Mouse (Mus musculus): ENCODE data around the gene Olfr721-ps1.

Olfr721-ps1 gene

DNA sequence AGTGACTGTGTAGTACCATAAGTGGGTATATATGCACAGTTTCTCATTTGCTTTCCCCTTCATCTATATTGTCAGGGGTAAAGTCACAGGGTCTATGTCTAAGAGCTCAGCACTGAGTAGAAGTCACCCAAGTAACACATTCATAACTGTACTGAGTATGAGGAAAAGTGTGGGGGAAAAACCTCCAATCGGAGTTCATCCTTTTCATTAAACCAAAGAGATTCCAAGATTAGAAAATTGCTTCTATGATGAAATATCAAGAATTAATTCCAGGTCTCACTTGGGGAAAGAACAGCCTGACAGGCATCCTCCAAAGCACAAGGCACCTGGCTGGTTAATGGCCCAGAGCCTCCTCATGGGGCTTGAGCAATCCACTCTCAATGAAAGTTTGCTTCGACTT, at the start of gene Olfr721-ps1:
Gene Olfr721-ps1 (plus strand): TSS at position 301 of the 400 bp plus-strand sequence.
- no peak for DNase-seq (ENCODE audit: low spot score)

DNA sequence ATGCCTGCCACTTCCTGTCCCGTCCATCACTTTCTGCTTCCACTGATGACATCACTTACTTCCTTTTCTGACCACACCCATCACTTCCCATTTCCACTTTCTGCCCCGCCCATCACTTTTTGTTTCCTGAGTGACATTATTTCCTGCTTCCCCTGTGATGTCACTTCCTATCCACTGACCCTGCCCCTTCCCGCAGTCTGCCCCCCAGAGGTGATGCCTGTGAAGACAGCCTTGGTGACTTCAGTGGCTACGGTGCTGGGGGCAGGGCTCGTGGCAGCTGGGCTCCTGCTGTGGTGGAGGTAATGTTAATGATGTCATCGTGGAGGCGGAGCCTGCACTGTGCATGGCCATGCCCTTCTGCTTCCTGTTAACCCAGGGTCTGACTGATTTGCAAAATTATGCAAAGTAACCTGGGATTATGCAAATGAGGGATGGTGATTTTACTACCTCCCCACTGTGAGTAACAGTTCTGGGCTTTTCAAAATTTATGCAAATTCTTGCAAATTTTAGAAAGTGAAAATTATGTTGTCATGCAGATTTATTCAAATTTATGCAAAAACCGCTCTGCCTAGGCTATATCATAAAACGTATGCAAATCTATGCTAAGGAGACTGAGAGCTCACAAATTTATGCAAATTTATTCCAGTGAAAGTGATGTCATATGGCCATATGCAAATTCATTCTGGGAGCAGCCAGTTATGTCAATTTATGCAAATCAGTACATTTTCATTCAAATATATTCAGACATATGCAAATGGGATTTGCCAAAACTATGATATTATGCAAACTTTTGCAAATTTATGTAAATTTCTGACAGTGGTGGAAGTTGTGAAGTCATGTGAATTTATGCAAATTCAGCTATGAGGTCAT, 49.1 kb upstream of the Olfr721-ps1 start:
- DNase-seq (ENCODE audit: low spot score): no peak

DNA sequence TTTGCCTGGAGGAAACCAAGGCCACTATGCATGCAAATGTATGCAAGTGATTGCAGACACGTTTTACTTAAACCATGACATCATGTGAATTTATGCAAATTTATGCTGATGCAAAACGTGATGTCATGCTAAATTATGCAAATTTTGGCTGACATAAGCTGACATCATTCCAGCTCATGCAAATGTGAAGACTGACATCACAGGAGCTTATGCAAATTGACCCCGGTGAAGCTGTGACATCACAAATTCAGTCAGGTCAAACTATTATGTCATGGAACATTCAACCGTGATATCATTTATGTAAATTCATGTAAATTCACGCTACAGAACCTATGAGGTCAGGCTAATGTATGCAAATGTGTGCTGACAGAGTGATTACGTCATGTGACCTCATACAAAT, 48.5 kb upstream of the Olfr721-ps1 start:
- no peak for DNase-seq (ENCODE audit: low spot score)

DNA sequence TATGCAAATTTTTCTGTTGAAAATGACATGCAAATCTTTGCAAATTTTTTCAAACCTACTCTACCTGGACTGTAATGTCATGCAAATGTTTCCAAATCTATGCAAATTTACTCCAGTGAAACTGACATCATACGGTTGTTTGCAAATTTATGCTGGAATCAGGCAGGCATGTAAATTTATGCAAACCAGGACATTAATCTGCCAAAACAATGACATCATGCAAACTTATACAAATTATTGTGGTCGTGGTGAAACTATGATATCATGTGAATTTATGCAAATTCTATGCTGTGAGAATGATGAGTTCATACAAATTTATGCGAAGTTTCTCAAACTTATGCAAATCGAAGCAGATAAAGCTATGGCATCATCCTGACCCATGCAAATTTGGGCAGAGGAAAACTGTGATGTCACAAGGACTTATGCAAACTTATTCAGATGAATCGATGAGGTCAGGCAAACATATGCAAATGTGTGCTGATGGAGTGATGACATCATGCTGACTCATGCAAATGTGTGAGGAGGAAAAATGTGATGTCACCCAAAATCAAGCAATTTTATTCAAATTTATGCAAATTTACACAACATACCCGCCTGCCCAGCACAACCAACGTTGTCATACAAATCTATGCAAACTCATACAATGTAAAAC, 47.9 kb upstream of the Olfr721-ps1 start:
- no peak for DNase-seq (ENCODE audit: low spot score)

DNA sequence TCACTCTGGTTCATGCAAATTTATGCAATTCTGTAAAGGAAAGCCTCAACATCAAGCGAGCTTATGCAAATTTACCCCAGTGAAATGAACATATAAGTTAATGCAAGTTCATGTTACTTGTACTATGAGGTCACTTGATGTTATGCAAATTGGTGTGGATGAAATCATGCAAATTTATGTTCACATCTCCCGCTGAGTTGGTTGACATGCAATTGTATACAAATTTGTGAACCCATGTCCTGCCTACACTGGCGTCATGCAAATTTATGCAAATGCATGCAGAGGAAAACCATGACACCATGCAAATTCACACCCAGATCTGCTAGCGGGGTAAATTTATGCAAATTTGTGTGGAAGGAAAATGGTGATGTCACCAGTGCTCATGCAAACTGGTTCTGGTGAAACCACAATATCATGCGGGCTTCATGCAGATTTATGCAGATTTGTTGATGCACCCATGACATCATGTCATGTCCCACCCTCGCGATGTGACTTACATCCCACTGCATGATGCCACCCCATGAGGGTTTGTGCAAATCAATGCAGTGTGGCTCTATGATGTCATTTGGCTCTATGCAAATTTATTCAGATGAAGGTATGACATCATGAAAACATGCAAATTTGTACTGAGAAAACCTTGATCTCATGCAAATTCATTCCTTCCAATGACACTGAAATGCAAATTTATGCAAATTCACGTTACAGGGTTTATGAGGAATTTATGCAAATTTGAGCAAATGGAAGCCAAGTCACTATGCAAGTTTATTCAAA, 47.2 kb upstream of the Olfr721-ps1 start:
- DNase-seq (ENCODE audit: low spot score): no peak

DNA sequence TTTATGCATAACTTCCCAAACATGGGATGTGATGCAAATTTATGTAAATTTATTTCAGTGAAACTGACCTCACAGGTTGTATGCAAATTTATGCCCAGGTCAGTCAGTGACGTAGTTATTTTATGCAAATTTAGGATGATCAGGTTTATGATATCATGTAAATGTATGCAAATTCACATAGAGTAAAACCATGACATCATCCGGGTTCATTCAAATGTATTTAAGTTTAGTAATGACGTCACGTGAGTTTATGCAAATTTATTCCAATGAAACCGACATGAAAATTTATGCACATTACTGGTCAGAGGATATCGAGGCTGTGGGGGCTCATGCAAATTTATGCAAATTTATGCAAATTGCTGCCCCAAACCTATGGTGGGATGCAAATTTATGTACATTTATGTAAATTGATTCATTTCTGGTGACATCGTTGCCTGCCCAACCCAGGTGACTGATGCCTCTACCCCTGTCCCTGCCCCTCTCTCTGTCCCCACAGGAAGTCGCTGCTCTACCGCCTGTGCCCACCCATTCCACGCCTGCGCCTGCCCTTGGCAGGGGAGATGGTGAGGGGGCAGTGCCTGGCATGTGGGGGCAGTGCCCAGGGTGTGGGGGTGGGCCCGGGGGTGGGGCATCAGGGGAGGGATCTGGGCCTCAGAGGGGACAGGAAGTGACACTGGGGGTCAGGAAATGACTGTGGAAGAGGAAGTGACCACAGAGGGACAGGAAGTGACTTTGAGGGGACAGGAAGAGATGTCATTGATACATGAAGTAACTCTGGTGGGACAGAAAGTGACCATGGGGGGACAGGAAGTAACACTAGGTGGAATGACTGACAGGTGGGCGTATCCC, 46.4 kb upstream of the Olfr721-ps1 start:
- no peak for DNase-seq (ENCODE audit: low spot score)

DNA sequence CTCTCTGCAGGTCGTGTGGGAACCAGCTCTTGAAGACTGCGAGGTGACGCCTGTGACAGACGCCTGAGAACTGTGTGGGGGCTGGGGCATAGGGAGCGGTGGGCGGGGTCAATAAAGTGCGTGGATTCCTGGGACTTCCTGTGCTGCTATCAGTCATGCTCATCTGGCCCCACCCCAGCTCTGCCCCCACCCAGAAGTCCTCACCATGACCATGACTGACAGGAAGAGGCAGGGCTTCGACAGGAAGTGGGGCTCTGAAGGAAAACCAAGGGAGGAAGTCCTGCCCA, 45.8 kb upstream of the Olfr721-ps1 start:
- DNase-seq (ENCODE audit: low spot score): no peak

DNA sequence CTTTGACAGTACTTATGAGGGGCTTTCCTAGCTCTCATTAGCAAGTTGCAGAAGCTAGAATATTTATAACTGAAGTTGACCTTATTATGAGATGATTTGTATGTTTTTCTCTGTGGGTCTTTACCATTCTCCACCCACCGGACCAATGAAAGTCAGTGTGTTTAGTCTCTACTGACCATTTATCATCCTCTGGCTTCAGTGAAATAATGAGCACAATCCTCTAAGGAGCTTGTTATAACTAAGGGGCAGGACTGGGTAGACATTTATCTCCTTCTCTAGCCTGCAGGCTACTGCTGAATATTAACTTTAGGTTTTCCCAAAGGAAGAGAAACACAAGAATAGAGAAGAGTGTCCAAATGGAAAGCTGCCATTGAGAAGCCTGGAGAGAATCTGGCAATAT, 5.6 kb upstream of the Olfr721-ps1 start:
- DNase-seq (ENCODE audit: low spot score): no peak

DNA sequence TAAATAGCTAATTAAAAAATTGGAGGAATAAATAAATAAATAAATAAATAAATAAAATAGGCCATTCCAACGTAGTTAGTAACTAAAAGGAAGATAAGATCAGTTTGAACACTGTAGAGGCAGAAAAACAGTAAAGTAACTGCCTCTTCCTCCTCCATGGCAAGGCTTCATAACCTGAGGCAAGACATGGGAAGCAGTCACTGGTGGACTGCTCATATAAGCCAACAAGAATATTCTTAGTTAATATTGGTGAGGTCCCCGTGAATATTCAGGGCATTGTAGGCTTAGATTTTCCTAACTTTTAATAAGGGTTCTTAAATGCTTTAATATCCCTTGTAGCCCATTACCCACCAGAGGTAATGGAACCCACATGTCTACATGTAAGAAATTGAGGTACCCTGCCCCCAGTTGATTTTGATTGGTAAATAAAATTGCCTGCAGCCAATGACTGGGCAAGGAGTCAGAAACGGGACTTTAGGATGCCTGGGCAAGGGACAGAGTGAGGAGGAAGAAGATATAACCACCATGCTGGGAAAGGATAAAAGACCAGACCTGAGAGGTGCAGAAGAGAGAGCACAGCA, 35.1 kb downstream of the Olfr721-ps1 start:
- no peak for DNase-seq (ENCODE audit: low spot score)

All from ovary, postnatal 10 days (tissue).